ENCODE assay signal across 9 mouse cellular contexts in the genomic region with DNA sequence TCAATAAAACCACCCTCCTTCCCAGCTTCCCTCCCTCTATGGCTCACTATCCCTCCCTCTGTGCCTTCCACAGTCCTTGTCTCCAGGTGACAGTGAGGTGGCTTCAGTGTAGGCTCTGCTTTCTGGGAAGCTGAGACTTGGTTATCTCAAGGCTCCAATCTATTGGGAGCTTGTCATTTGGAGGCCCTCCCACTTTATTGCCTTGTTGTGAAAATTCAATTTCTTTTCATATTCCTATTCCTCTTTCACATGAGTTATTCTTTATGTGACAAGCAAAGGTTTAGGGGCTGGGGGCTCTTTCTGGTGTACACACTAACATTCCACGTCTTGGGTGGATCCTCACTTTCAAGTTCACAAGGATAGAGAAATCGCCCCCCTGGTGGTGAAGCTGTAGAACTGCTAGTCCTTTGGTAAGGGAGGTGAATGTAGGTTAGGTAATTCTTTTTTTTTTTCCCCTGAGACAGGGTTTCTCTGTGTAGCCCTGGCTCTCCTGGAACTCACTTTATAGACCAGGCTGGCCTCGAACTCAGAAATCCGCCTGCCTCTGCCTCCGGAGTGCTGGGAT. TPM values are rescaled to one million over a fixed set of nuclear protein-coding genes. Genes with fewer than 3 reads are reported as not detected.
DNase-seq lines count a peak whose midpoint lies in the region; ATAC-seq lines count a peak whose summit lies in the region.
"Had no signal": no experiment of that assay in that cellular context is flagged by ENCODE, and none has a peak within 500 bp of the region (broad histone marks: within the 10 kb centered on the region; RNA-seq: fewer than 3 reads in every experiment).

No protein-coding gene starts in this region.

- H3K36me3 ChIP-seq in heart, embryonic 11.5 days (ENCODE audit: control insufficient read depth, insufficient read depth, low read length) = no peaks in the 10 kb centered on the region
- H3K36me3 ChIP-seq in megakaryocyte, embryonic 14.5 days (replicated peaks; ENCODE audit: low read length) = peaks cover 39% of the 10 kb centered on the region
- no peaks in the 10 kb centered on the region for H3K36me3 ChIP-seq in forebrain, embryonic 12.5 days (replicated peaks)

- whole genome bisulfite sequencing in heart, embryonic 11.5 days (ENCODE audit: insufficient replicate concordance) = 43% methylated on average over 5 of the region's 5 CpGs
- WGBS in forebrain, embryonic 12.5 days = 61% methylated on average over 5 of the region's 5 CpGs

- no peak overlapping the region for H3K27ac ChIP-seq in heart, embryonic 11.5 days (ENCODE audit: low read depth, low read length)
- H3K27ac ChIP-seq in forebrain, embryonic 12.5 days = no peak overlapping the region

- no peaks in the 10 kb centered on the region for H3K9me3 ChIP-seq in heart, embryonic 11.5 days (replicated peaks; ENCODE audit: control insufficient read depth, low read length)
- H3K9me3 ChIP-seq in megakaryocyte, embryonic 14.5 days = no peaks in the 10 kb centered on the region
- H3K9me3 ChIP-seq in forebrain, embryonic 12.5 days = no peaks in the 10 kb centered on the region

- H3K4me2 ChIP-seq in heart, embryonic 11.5 days = no peak overlapping the region
- H3K4me2 ChIP-seq in forebrain, embryonic 12.5 days = no peak overlapping the region

- no peak overlapping the region for H3K4me3 ChIP-seq in heart, embryonic 11.5 days (ENCODE audit: low read depth, low read length)
- peak overlapping the region; percentile 13 for H3K4me3 ChIP-seq in megakaryocyte, embryonic 14.5 days (replicated peaks)
- no peak overlapping the region for H3K4me3 ChIP-seq in forebrain, embryonic 12.5 days (replicated peaks)
- H3K4me3 ChIP-seq: myocyte had no signal

- intact Hi-C loops in heart, postnatal 10 days (cut with DNase I) = loop anchor here (5.0 kb wide), 1 partner anchor 99 kb away; no protein-coding TSS in a partner anchor

- H3K27me3 ChIP-seq in heart, embryonic 11.5 days (ENCODE audit: control insufficient read depth, insufficient read depth, low read length) = no peaks in the 10 kb centered on the region
- H3K27me3 ChIP-seq in megakaryocyte, embryonic 14.5 days (replicated peaks) = no peaks in the 10 kb centered on the region
- H3K27me3 ChIP-seq in forebrain, embryonic 12.5 days = no peaks in the 10 kb centered on the region

- H3K4me1 ChIP-seq in heart, embryonic 11.5 days (ENCODE audit: control insufficient read depth, insufficient read depth, low read length) = peaks cover 14% of the 10 kb centered on the region
- peaks cover 56% of the 10 kb centered on the region for H3K4me1 ChIP-seq in megakaryocyte, embryonic 14.5 days
- peaks cover 13% of the 10 kb centered on the region for H3K4me1 ChIP-seq in forebrain, embryonic 12.5 days

- no peak for ATAC-seq in heart, embryonic 11.5 days (replicated peaks; ENCODE audit: insufficient number of reproducible peaks, low FRiP score, low TSS enrichment)
- no peak for ATAC-seq in frontal cortex, adult (ENCODE audit: low TSS enrichment)
- no peak for ATAC-seq in forebrain, embryonic 12.5 days (ENCODE audit: low FRiP score)

- H3K9ac ChIP-seq in heart, embryonic 11.5 days (ENCODE audit: low read depth, low read length) = no peak overlapping the region
- no peak overlapping the region for H3K9ac ChIP-seq in forebrain, embryonic 12.5 days

- DNase-seq in heart, adult 11 months = peak; percentile 87
- peak; percentile 79 for DNase-seq in CD4-positive, CD25-positive, alpha-beta regulatory T cell, adult 2 months (ENCODE audit: low read depth, low spot score)
- peak; percentile 16 to 68 for DNase-seq in adrenal gland, postnatal 36 days
- DNase-seq in heart, postnatal 10 days = peak; percentile 22 to 52

RNA-seq across cellular contexts. Expression of a gene that starts 37.9 kb away (rescaled TPM):
- polyA plus RNA-seq in heart, embryonic 11.5 days (2014; fragmentation: Nextera tagmentation; extraction: Ambion mirVana) = 128 and 149 TPM in 2 replicates
- total RNA-seq in adrenal gland, postnatal 36 days (2021) = 100 to 1,000 TPM; 180 to 205 TPM
- total RNA-seq in heart, postnatal 10 days (2021) = 100 to 1,000 TPM; 137 to 148 TPM
- 86.7 and 160 TPM in 2 replicates for polyA plus RNA-seq in megakaryocyte, embryonic 14.5 days (2012; ENCODE audit: insufficient read depth, low replicate concordance)
- 202 and 222 TPM in 2 replicates for polyA plus RNA-seq in forebrain, embryonic 12.5 days (2016; fragmentation: Nextera tagmentation; extraction: Ambion mirVana)

RNA-seq across cellular contexts. Expression of a gene that starts 38.0 kb away (rescaled TPM):
- 14.0 and 15.1 TPM in 2 replicates for polyA plus RNA-seq in heart, embryonic 11.5 days (2014; fragmentation: Nextera tagmentation; extraction: Ambion mirVana)
- total RNA-seq in adrenal gland, postnatal 36 days (2021) = 10 to 100 TPM in 1 of 2 experiments, 1 to 10 TPM in 1; 7.2 to 10.0 TPM
- total RNA-seq in heart, postnatal 10 days (2021) = 1 to 10 TPM; 2.7 to 3.6 TPM
- 3.4 and 7.5 TPM in 2 replicates for polyA plus RNA-seq in megakaryocyte, embryonic 14.5 days (2012; ENCODE audit: insufficient read depth, low replicate concordance)
- 10.2 and 10.8 TPM in 2 replicates for polyA plus RNA-seq in forebrain, embryonic 12.5 days (2016; fragmentation: Nextera tagmentation; extraction: Ambion mirVana)

RNA-seq across cellular contexts. Expression of a gene that starts 42.8 kb away (rescaled TPM):
- 13.6 and 15.1 TPM in 2 replicates for polyA plus RNA-seq in heart, embryonic 11.5 days (2014; fragmentation: Nextera tagmentation; extraction: Ambion mirVana)
- total RNA-seq in adrenal gland, postnatal 36 days (2021) = 10 to 100 TPM; 30.2 to 37.2 TPM
- 10 to 100 TPM; 19.3 to 19.8 TPM for total RNA-seq in heart, postnatal 10 days (2021)
- 10.8 and 13.9 TPM in 2 replicates for polyA plus RNA-seq in megakaryocyte, embryonic 14.5 days (2012; ENCODE audit: insufficient read depth, low replicate concordance)
- polyA plus RNA-seq in forebrain, embryonic 12.5 days (2016; fragmentation: Nextera tagmentation; extraction: Ambion mirVana) = 85.7 and 90.0 TPM in 2 replicates

RNA-seq across cellular contexts. Expression of a gene that starts 54.7 kb away (rescaled TPM):
- 2,677 and 2,901 TPM in 2 replicates for polyA plus RNA-seq in heart, embryonic 11.5 days (2014; fragmentation: Nextera tagmentation; extraction: Ambion mirVana)
- 1,000 to 10,000 TPM; 1,237 to 1,515 TPM for total RNA-seq in adrenal gland, postnatal 36 days (2021)
- 100 to 1,000 TPM; 678 to 750 TPM for total RNA-seq in heart, postnatal 10 days (2021)
- polyA plus RNA-seq in megakaryocyte, embryonic 14.5 days (2012; ENCODE audit: insufficient read depth, low replicate concordance) = 1,084 and 1,175 TPM in 2 replicates
- polyA plus RNA-seq in forebrain, embryonic 12.5 days (2016; fragmentation: Nextera tagmentation; extraction: Ambion mirVana) = 3,704 and 3,828 TPM in 2 replicates

Comparison
In these comparisons a context has a peak if more than half of its experiments do, and no peak if none do; other contexts are left out.
1. DNase-seq: peak in every context shown above with its lines; median percentile 87 in heart, adult 11 months; 79 in CD4-positive, CD25-positive, alpha-beta regulatory T cell, adult 2 months; 42 in adrenal gland, postnatal 36 days; 37 in heart, postnatal 10 days.